Mouse (Mus musculus) cerebellum, postnatal 25 days (tissue): ENCODE measurements around the gene Ppme1.
A peak's percentile ranks its signal among the peaks of the same experiment; 100 is the strongest.

Experiments used
- DNase-seq, 2 experiments: peaks; one replicate each; pipeline ENCODE4 v3.0.0; 2021; ENCODE audit warnings: mixed read lengths in 2 of 2

Ppme1 gene

DNA sequence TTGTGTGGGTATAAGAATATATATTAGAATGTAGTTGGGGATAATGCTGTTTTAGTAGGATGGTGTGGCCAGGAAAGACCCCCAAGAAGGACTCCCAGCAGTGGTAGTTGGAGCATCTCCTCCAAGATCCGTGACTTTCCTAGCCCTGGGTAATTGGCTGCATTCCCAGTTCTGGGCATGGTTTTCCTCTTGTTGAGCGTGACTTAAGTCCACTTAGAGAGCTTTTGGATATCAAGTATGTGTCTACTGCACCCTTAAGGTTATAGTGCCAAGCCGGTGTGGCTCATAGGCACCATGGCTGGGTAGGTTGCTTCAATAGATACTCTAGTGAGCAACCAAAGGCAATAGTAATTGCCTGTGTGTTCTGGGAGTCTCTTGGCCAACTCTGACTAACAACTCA is 48.4 kb downstream of the Ppme1 start:
- DNase-seq = no peak

DNA sequence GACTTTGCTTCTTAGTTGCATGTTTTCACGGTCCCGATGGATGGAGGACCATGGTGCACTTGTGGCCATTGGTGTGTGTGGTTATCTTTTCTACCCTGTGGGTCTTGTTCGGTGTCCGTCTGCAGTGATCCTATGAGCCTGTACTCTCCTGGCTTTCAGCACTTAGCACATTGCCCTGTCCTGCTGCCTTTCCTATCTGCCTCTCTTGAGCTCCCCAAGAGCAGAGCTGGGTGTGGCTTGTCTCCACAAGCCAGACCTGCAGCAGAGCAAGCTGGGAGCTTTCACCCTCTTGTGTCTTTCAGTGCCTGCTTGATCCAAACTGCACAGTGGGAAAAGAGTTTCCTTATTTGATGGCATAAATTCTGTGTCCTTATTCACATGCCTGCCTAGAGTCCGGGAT is 54.6 kb downstream of the Ppme1 start:
- DNase-seq = no peak

DNA sequence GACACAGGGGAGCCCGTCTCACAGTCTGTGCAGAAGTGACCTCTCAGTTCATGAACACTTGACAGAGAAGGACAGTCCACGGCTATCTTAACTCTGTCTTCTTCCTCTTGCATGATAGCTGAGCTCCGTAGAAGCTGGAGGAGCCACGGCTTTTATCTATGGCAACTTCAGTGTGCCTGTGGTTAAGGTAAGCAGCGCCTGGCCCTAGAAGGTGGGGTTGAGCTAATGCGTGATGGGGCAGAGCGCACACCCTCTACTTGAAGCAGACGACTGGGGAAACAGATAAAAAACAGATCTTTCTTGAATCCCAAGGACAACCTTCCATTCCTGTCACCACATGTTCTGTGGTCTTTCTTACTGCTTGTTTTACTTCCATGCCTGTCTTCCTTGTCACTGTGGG is 55.2 kb downstream of the Ppme1 start:
- no peak for DNase-seq

DNA sequence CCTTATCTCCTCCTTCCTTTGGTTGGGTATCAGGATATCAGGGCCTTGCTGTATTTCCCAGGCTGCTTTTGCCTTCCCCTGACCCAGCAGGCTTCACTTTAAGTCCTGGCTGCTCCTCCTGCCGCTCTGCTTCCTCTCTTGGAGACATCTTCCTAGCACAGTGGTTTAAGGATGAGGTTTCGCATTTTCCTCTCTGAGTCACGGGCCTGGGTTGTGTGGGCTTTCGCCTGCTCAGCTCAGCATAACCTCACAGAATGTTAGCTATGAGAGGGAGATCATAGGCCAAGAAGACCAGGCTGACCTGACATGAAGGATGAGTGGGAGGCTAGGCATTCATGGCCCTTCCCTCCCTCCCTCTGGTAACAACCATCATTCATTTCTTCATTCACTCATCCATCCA is 59.4 kb downstream of the Ppme1 start:
- no peak for DNase-seq

DNA sequence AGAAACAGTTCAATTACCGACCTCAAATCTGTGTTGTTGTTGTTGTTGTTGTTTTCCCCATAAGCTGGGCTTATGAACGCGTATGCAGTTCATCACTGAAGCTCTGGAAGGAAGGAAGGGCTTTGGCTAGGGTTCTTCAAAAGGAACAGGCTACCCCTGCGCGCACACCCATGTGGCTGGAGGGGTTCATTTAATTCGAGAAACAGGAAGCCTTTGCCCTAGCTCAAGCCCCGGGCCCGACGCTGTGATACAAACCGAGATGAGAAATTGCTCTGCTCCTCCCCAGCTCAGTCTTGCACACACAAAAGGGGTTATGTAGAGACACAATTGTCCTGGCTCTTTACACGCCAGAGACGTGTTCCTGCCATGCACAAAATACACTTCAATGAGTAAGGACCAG is 61.8 kb downstream of the Ppme1 start:
- no peak for DNase-seq

DNA sequence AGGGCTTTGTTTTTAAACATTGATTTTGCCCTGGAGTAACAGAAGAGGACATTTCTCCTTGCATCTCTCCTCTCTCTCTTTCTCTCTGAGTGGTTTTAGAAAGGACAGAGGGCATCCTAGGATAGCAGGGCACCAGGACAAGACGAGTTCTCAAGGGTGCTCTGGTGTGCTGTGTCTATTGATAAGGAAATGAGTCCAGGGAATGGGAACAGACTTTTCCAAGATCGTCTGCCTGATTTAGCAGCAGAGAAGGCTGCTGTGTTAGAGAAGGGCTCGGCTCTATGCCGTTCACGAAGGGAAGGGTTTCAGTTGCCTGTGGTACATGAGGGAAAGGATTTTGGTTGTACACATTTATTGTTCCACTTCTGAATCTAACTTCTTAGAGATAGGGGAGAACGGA is 62.4 kb downstream of the Ppme1 start:
- no peak for DNase-seq

DNA sequence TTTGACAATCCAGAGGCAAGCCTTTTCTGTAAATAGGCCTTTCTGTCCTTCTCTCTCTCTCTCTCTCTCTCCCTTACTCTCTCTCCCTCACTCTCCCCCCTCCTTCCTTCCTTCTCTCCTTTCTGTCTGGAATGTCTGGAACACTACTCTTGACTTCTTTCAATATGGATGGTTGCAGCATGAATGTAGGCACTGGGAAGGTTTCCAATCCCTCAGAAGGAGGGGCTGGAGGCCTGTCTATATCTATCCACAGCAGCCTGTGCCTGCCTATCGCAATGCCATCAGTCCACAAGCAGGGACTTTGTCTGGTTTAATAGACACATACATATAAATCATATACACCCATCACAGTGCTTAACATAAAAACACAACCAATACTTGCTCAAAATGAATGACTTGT is 62.9 kb downstream of the Ppme1 start:
- DNase-seq = no peak

DNA sequence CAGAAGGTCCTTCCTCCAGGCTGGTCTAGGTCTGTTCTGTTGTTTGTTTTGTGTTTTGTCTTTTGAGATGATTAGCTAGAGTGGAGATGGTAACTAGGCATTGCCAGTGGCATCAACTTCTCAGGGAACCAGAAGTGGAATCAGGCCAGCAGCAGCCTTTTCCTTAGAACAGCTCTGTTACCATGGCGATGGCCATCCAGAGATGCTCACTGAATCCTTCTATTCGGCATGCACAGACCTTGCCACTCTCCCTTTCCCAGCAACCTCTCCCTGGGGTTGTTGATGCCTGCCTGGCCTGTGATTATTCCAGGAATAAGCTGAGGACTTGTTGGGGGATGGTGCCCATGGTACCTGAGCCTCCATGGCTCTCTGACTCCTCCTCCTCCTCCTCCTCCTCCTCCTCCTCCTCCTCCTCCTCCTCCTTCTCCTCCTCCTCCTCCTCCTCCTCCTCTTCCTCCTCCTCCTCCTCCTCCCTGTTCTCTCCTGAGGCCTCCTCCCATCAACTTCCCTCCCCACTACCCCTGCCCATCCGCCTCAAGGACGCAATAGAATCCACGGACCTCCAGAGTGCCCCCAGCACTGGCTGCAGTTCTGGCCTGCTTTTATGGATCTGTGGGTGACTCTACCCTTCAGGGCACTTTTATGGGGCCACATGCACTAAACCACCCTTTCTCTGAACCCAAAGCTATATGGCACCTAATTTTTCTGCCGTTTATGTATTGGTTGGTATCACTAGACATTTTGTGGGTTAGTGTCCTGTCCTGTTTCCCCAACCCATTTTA is 64.0 kb downstream of the Ppme1 start:
- no peak for DNase-seq

DNA sequence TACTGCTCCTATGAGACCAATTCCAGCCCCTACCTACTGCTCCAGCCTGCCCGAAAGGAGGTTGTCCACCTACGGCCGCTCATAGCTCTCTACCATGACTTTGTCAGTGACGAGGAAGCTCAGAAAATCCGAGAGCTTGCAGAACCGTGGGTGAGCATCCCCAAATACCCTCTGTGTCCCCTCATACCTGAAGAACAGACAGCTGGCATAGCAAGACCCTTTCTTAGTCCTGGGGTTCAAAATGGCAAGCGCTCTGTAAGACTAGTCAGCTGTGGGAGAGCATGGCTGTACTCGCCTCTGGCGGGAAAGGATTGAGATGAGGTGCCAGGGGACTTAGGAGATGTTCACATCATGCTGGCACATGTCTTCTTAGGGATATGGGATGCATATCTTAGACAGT is 66.2 kb downstream of the Ppme1 start:
- no peak for DNase-seq

DNA sequence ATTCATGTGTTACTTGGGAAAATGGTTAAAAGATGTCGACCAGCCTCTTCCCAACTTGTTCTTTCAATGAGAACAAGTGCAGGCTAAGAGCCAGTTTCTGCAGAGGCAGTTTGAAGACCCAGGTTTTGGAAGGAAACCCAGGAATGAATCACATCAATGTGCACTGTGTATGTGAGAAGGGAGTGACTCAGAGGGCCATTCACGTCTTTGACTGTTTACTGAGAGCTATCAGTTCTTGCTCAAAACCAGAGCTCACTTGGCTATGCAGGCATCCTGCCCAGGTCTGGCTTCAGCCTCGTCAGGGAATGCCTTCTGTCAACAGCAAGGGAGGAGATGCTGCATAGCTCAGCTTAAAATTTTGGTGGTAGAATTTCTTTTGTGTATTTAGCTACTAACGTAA is 69.8 kb downstream of the Ppme1 start:
- peak in 1 of 2 experiments; percentile 33 for DNase-seq

DNA sequence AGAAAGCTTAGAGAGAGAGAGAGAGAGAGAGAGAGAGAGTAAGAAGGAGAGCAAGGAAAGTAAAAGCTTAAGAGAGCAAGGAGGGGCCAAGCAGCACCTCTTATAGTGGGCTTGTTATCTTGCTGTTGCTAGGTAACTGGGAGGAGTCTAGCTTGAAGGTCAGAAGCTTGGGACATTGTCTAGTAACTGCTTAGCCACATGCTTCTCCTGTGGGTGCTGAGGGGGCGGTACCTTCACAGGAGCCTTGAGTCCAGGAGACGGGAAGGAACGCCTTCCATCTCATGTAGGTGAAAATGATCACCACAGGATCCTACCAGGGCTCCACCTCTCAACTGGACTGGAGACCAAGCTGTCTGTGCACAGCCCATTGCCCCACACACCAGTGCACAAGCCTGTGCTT is 70.7 kb downstream of the Ppme1 start:
- DNase-seq = no peak

DNA sequence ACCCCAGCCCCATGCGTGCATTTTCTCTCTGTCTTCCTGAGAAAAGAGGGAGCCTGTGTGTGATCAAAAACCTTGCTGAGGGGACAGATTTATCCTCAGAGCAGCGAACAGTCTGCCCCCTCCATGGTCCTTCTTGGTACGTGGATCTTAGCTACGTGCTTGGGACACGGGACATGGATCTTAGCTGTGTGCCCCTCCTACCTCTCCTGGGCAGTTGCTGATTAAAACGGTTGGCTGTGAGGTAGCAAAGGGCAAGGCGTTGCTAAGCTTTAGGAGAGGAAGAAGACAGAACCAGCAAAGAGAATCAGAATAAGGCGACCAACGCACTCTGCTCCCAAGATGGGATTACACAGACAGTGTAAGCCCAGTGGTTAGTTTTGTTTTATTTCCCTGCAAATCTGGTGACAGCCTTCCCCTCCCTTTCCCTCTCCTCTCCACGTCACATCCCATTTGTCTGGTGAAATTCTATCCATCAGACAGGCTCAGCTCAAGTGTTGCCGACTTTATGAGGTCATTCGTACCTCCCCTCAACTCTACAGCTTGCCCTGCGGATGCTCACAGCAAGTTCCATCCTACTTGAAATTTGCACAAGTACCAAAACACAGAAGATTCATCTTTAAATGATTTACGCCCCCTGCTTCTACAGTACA is 73.1 kb downstream of the Ppme1 start:
- DNase-seq = no peak

DNA sequence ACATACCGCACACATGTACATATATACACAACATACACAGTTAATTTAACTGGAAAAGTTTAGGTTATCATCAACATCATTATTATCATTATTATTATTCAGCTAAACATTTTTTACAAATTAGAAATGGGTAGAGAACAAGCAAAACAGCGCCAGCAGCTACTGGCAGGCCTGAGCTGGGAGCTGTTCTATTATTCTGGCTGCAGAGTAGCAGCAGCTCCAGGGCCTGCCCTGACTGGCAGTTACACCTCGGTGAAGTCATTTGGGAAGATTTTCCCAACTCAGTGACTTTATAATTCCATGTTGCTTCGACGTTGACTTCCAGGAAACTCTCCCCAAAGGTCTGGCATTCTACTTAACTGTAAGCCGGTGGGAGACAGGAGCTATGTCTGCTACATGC is 75.4 kb downstream of the Ppme1 start:
- no peak for DNase-seq

DNA sequence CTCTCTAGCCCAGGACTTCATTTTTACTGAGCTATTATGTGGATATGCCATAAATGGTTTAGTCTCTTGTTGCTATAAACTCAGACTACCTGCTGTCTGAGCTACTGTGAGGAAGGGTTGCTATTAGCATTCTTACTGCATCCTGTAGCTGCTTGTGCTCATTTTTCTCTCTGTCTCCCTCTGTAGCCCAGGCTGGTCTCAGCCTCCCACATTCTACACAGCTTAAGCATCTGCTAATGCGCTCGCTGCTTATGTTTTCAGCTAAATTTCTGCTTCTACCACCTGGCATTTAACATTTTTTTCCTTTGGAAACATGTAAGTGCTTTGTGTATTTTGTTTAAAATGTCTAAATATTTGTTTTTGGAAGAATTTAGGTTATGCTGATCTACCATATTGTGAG is 76.4 kb downstream of the Ppme1 start:
- DNase-seq = no peak

DNA sequence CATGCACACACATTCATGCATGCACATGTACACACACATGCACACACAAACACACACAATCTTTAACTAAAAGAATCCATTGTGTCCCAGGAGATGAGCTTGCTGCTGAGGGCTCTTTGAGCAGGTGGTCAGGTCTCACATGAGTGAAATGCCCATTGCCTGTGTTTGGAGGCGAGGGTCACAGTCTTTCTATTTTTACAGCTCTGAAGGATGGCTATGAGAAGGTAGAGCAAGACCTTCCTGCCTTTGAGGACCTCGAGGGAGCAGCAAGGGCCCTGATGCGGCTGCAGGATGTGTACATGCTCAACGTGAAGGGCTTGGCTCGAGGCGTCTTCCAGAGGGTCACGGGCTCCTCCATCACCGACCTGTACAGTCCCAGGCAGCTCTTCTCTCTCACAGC is 78.6 kb downstream of the Ppme1 start:
- DNase-seq = no peak

DNA sequence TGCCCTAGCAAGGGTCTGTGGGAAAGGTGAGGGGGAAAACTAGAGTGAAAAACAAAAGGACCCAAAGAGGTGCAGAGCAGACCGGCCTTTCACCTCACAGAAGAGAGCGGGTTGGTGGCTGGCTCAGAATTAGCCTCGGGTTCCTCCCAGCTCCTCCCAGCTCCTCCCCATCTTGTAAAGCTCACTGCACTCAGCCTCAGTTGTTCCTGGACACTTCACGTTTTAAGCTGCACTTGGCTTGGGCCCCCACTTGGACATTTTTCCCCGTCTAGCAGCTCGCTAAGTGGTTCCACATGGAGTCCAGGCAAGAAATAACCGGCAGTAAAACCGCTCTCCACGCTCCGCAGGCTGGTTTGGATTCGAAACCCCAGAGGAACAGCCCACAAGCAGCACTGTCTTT is 83.5 kb downstream of the Ppme1 start:
- no peak for DNase-seq

DNA sequence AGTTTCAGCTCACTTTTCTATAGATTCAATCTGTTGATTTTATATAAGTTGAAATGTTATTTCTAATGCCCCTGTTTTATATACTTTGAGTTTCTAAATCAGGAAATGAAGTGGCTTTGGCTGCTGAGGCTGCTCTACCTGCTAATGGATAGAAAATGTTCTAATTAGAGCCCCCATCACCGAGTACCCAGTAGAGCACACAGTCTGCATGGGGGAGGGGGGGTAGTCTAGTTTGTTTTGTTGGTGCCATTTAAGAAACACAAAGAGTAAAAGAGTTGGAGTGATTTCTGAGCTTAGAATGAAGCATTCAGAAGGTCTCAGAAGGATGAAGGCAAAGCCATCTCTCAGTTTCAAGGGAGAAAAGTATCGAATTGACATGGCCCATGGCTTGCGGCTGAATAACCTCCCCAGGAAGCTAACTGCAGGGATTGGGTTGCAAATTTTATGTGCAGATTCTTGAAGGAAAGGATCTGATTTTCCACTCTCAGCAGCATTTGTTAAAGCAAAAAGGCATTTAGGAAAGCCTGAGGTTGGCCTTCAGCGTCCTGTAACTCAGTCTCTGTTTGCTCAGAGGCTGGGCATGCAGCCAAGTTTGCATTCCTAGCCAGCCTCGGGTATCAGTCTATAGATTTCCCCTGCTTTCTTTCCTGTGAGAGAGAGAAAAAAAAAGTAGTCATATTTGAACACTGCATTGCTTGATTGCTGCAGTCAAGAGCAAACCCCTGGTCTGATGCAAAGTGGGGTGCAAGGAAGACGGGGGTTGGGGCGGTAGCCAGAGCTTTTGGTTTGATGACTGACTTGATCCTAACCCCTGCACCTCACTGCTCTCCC is 84.1 kb downstream of the Ppme1 start:
- DNase-seq = peak; percentile 23 to 55

DNA sequence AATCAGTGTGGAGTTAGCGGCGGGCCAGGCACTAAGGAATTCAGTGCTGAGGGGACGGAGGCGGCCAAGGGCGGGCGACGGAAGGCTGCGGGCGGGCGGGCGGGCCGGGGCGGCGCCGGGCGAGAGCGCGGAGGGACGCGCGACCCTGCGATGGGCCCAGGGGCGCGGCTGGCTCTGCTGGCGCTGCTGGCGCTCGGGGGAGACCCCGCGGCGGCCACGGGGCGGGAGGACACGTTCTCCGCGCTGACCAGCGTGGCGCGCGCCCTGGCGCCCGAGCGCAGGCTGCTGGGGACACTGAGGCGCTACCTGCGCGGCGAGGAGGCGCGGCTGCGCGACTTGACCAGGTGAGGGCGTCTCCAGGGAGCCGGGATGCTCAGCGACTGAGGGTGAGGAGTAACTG is 86.7 kb downstream of the Ppme1 start, which contains the start of gene P4ha3:
P4ha3 (plus strand) TSS at position 138 of the 400 bp plus-strand sequence.
- DNase-seq = peak in 1 of 2 experiments; percentile 44

DNA sequence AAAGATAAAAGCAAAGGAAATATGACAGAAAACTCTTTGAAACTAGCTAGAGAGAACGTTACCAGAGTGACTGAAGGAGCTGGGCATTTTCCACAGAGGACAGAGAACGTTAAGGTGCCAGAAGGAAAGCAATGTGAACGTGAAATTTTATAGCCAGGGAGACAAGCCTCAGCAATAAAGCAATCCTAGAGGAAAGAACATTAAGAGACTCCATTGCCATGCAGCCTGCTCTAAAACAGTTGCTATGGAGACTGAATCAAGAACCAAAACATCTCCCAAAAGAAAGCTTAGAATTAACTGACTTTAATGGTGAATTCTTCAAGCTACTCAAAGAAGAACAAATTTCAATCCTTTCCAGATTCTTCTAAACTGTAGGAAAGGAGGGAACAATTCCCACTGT is 88.8 kb downstream of the Ppme1 start:
- DNase-seq = no peak

DNA sequence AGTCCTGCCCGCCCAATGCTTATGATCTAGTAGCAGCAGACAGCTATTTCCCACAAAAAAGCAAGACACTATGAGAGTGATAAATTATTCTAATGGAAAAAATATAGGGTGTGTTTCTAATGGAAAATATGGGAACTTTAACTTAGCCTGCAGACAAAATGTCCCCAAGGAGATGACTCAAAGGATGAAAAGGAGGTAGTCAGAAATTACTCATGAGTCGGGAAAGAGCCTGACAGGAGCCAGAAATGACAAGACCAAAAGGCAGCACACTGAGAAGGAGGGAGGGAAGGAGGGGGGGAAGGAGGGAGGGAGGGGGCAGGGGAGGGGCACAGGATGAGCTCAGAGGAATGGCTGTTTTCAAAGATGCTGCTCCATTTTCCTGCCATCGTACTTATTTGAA is 90.5 kb downstream of the Ppme1 start:
- DNase-seq = no peak

DNA sequence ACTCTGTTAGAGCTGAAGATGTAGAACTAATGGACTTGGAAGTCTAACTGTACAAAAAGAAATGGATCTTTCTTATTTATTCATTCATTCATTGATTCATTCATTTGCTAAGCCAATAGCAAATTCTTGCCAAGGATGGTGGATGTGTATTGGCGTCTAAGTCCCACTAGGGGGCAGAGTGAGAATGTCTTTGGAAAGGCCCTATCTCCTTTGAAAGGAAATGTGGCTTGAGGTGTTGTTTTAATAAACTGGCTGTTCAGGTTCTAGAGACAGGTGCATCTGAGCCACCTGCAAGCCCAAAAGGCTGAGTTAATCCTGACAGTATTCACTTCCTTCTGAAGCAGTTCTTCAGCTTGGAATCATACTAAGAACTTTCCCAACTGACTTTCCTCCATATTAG is 92.3 kb downstream of the Ppme1 start:
- peak; percentile 21 to 43 for DNase-seq
